ENCODE assay signal across 8 mouse cellular contexts in genomic region chr15:83171712-83172481, GRCm38 (mm10). TPM values are rescaled to one million over a fixed set of nuclear protein-coding genes. Genes with fewer than 3 reads are reported as not detected.
DNase-seq lines count a peak whose midpoint lies in the region; ATAC-seq lines count a peak whose summit lies in the region.

No protein-coding gene starts in this region.

- H3K4me1 ChIP-seq in embryonic facial prominence, embryonic 14.5 days (ENCODE audit: control insufficient read depth, insufficient read depth, low read length) = peaks cover 25% of the 10 kb centered on the region
- H3K4me1 ChIP-seq in kidney, embryonic 14.5 days (ENCODE audit: control insufficient read depth, insufficient read depth, low read length) = peaks cover 31% of the 10 kb centered on the region
- H3K4me1 ChIP-seq in limb, embryonic 15.5 days = peaks cover 50% of the 10 kb centered on the region

- peak overlapping the region; percentile 87 for H3K27ac ChIP-seq in embryonic facial prominence, embryonic 14.5 days (replicated peaks; ENCODE audit: low read depth, low read length)
- peak overlapping the region; percentile 53; the same call in 1 of the 2 replicates for H3K27ac ChIP-seq in kidney, embryonic 14.5 days (ENCODE audit: low read depth, low read length)
- H3K27ac ChIP-seq in limb, embryonic 15.5 days = peak overlapping the region; percentile 91

- H3K9me3 ChIP-seq in embryonic facial prominence, embryonic 14.5 days (ENCODE audit: control insufficient read depth, low read length) = no peaks in the 10 kb centered on the region
- no peaks in the 10 kb centered on the region for H3K9me3 ChIP-seq in kidney, embryonic 14.5 days (ENCODE audit: control insufficient read depth, low read length)
- no peaks in the 10 kb centered on the region for H3K9me3 ChIP-seq in limb, embryonic 15.5 days

- 3% methylated on average over 41 of the region's 67 CpGs for WGBS in embryonic facial prominence, embryonic 14.5 days
- under 1% methylated on average over 66 of the region's 67 CpGs for WGBS in kidney, embryonic 14.5 days
- WGBS in limb, embryonic 15.5 days = under 1% methylated on average over 67 of the region's 67 CpGs

- H3K27me3 ChIP-seq in embryonic facial prominence, embryonic 14.5 days (replicated peaks; ENCODE audit: control insufficient read depth, insufficient read depth, low read length) = no peaks in the 10 kb centered on the region
- no peaks in the 10 kb centered on the region for H3K27me3 ChIP-seq in kidney, embryonic 14.5 days (ENCODE audit: control insufficient read depth, insufficient read depth, low read length)
- H3K27me3 ChIP-seq in limb, embryonic 15.5 days = no peaks in the 10 kb centered on the region

- ATAC-seq in embryonic facial prominence, embryonic 14.5 days (ENCODE audit: low read depth) = peak; percentile 97
- ATAC-seq in kidney, embryonic 14.5 days (ENCODE audit: low FRiP score, low TSS enrichment) = peak; percentile 93
- peak; percentile 95 for ATAC-seq in limb, embryonic 15.5 days (ENCODE audit: insufficient number of reproducible peaks, low FRiP score, low TSS enrichment, low read depth)

- H3K36me3 ChIP-seq in embryonic facial prominence, embryonic 14.5 days (ENCODE audit: control insufficient read depth, insufficient read depth, low read length) = no peaks in the 10 kb centered on the region
- no peaks in the 10 kb centered on the region for H3K36me3 ChIP-seq in kidney, embryonic 14.5 days (ENCODE audit: control insufficient read depth, insufficient read depth, low read length)
- H3K36me3 ChIP-seq in limb, embryonic 15.5 days = no peaks in the 10 kb centered on the region

- H3K4me3 ChIP-seq in embryonic facial prominence, embryonic 14.5 days (ENCODE audit: low read depth, low read length) = peak overlapping the region; percentile 93
- peak overlapping the region; percentile 76 for H3K4me3 ChIP-seq in kidney, embryonic 14.5 days (ENCODE audit: low read length)
- peak overlapping the region; percentile 82 for H3K4me3 ChIP-seq in limb, embryonic 15.5 days

- peak overlapping the region; percentile 90 for H3K9ac ChIP-seq in embryonic facial prominence, embryonic 14.5 days (ENCODE audit: low read depth, low read length)
- H3K9ac ChIP-seq in kidney, embryonic 14.5 days (ENCODE audit: low read depth, low read length) = peak overlapping the region; percentile 67
- peak overlapping the region; percentile 75 for H3K9ac ChIP-seq in limb, embryonic 15.5 days

- DNase-seq in 3T3-L1 (ENCODE audit: low read depth, low spot score) = peak; percentile 95
- DNase-seq in adrenal gland, postnatal 4 days (ENCODE audit: low spot score in 2 of 2) = peak; percentile 90 to 94
- DNase-seq in embryonic facial prominence, embryonic 14.5 days (ENCODE audit: low spot score) = peak; percentile 99
- DNase-seq in heart, adult 9 months (ENCODE audit: low spot score in 2 of 2) = peak; percentile 96 to 98
- peak; percentile 91 to 95 for DNase-seq in monocyte, adult 2 months (ENCODE audit: low read depth in 1 of 2, low spot score in 2 of 2)
- peak; percentile 97 to 98 for DNase-seq in spleen, postnatal 36 days (ENCODE audit: low spot score in 2 of 2)

- peak overlapping the region; percentile 90 for H3K4me2 ChIP-seq in embryonic facial prominence, embryonic 14.5 days (ENCODE audit: low read depth, low read length)
- peak overlapping the region; percentile 87 for H3K4me2 ChIP-seq in kidney, embryonic 14.5 days (replicated peaks; ENCODE audit: low read depth, low read length)
- peak overlapping the region; percentile 78 for H3K4me2 ChIP-seq in limb, embryonic 15.5 days

RNA-seq across cellular contexts. Expression of gene Cyb5r3, which starts 0.5 kb away (rescaled TPM):
- total RNA-seq in adrenal gland, postnatal 4 days (2021) = 100 to 1,000 TPM; 201 to 210 TPM
- polyA plus RNA-seq in embryonic facial prominence, embryonic 14.5 days (2014; fragmentation: Nextera tagmentation; extraction: Ambion mirVana) = 125 and 126 TPM in 2 replicates
- polyA plus RNA-seq in kidney, embryonic 14.5 days (2014; fragmentation: Nextera tagmentation; extraction: Ambion mirVana) = 144 and 175 TPM in 2 replicates
- polyA plus RNA-seq in limb, embryonic 15.5 days (2015; fragmentation: Nextera tagmentation; extraction: Ambion mirVana) = 152 and 185 TPM in 2 replicates

RNA-seq across cellular contexts. Expression of gene Poldip3, which starts 22.7 kb away (rescaled TPM):
- 100 to 1,000 TPM; 148 to 152 TPM for total RNA-seq in adrenal gland, postnatal 4 days (2021)
- 126 and 151 TPM in 2 replicates for polyA plus RNA-seq in embryonic facial prominence, embryonic 14.5 days (2014; fragmentation: Nextera tagmentation; extraction: Ambion mirVana)
- polyA plus RNA-seq in kidney, embryonic 14.5 days (2014; fragmentation: Nextera tagmentation; extraction: Ambion mirVana) = 117 and 173 TPM in 2 replicates
- 134 and 137 TPM in 2 replicates for polyA plus RNA-seq in limb, embryonic 15.5 days (2015; fragmentation: Nextera tagmentation; extraction: Ambion mirVana)

RNA-seq across cellular contexts. Expression of gene Rrp7a, which starts 49.3 kb away (rescaled TPM):
- total RNA-seq in adrenal gland, postnatal 4 days (2021) = 100 to 1,000 TPM; 105 to 108 TPM
- 61.6 and 63.0 TPM in 2 replicates for polyA plus RNA-seq in embryonic facial prominence, embryonic 14.5 days (2014; fragmentation: Nextera tagmentation; extraction: Ambion mirVana)
- 50.2 and 50.4 TPM in 2 replicates for polyA plus RNA-seq in kidney, embryonic 14.5 days (2014; fragmentation: Nextera tagmentation; extraction: Ambion mirVana)
- polyA plus RNA-seq in limb, embryonic 15.5 days (2015; fragmentation: Nextera tagmentation; extraction: Ambion mirVana) = 66.9 and 67.3 TPM in 2 replicates

Comparison
In these comparisons a context has a peak if more than half of its experiments do, and no peak if none do; other contexts are left out.
1. Peak in every context shown above with its lines: DNase-seq, ATAC-seq, H3K4me3 ChIP-seq and H3K27ac ChIP-seq.